Mouse (Mus musculus) heart, adult 10 weeks (tissue): ENCODE results near the gene Llgl2. TPM values are rescaled to one million over a fixed set of nuclear protein-coding genes. Genes with fewer than 3 reads are reported as not detected.

Experiments used
- polyA plus RNA-seq: library from polyadenylated mRNA; stranded (reverse); fragments of 350-450 nt; fragmentation: Illumina TruSeq; extraction: RNeasy Lipid Tissue Mini Kit (QIAGEN cat#74804); gene quantifications from one replicate; pipeline ENCODE4 v1.2.3, GENCODE M21; 2014; ENCODE audit warnings: low read depth, low replicate concordance

Gene Llgl2
- polyA plus RNA-seq: 11.7 TPM

GRCm38 (mm10) chr11:115823774-115824740 is at the start of gene Llgl2:
Llgl2 (plus strand) TSS chr11:115824049.

GRCm38 (mm10) chr11:115813507-115814296 is 10.1 kb upstream of the Llgl2 start, which contains the start of gene Caskin2:
Caskin2 (minus strand) TSS chr11:115813639.

GRCm38 (mm10) chr11:115814605-115815450 is 9.0 kb upstream of the Llgl2 start, which contains the start of gene Tsen54:
Tsen54 (plus strand) TSS chr11:115814724.

GRCm38 (mm10) chr11:115858354-115858753 is 34.5 kb downstream of the Llgl2 start, which contains the start of gene Myo15b:
Myo15b (plus strand) TSS chr11:115858406.

GRCm38 (mm10) chr11:115899486-115900266 is 75.8 kb downstream of the Llgl2 start, which contains the start of gene Smim5:
Smim5 (plus strand) TSS chr11:115899966.

Other genes with a start within 250 kb of the Llgl2 start
- gene Mrps7, start 220.1 kb upstream of the Llgl2 start, polyA plus RNA-seq: 79.9 TPM
- gene Gga3, start 220.0 kb upstream of the Llgl2 start, polyA plus RNA-seq: 13.7 TPM
- gene Mif4gd, start 211.1 kb upstream of the Llgl2 start, polyA plus RNA-seq: 62.3 TPM
- gene Slc25a19, start 195.8 kb upstream of the Llgl2 start, polyA plus RNA-seq: 53.1 TPM
- 83.0 TPM for gene Grb2, start 115.5 kb upstream of the Llgl2 start, polyA plus RNA-seq
- 74.3 TPM for gene Tmem94, start 58.6 kb upstream of the Llgl2 start, polyA plus RNA-seq
- 33.6 TPM for gene Caskin2, start 10.4 kb upstream of the Llgl2 start, polyA plus RNA-seq
- 11.2 TPM for gene Tsen54, start 9.3 kb upstream of the Llgl2 start, polyA plus RNA-seq
- 0.42 TPM for gene Myo15b, start 34.4 kb downstream of the Llgl2 start, polyA plus RNA-seq
- 27.9 TPM for gene Smim5, start 75.9 kb downstream of the Llgl2 start, polyA plus RNA-seq
- not detected for gene Smim6, start 88.0 kb downstream of the Llgl2 start, polyA plus RNA-seq
- 12.8 TPM for gene Sap30bp, start 109.2 kb downstream of the Llgl2 start, polyA plus RNA-seq
- gene Recql5, start 109.4 kb downstream of the Llgl2 start, polyA plus RNA-seq: 11.7 TPM
- 1.3 TPM for gene Itgb4, start 150.7 kb downstream of the Llgl2 start, polyA plus RNA-seq
- 13.4 TPM for gene Galk1, start 188.7 kb downstream of the Llgl2 start, polyA plus RNA-seq
- gene H3f3b, start 203.9 kb downstream of the Llgl2 start, polyA plus RNA-seq: 127 TPM
- 11.0 TPM for gene Unk, start 206.3 kb downstream of the Llgl2 start, polyA plus RNA-seq